Mouse (Mus musculus): ENCODE measurements around the gene Kmt5b.

Gene Kmt5b

GRCm38 (mm10) chr19:3767276-3767780 is at the start of gene Kmt5b:
Gene Kmt5b, plus strand, starts transcription at chr19:3767421.
- no peak for DNase-seq (ENCODE audit: low spot score)

DNA sequence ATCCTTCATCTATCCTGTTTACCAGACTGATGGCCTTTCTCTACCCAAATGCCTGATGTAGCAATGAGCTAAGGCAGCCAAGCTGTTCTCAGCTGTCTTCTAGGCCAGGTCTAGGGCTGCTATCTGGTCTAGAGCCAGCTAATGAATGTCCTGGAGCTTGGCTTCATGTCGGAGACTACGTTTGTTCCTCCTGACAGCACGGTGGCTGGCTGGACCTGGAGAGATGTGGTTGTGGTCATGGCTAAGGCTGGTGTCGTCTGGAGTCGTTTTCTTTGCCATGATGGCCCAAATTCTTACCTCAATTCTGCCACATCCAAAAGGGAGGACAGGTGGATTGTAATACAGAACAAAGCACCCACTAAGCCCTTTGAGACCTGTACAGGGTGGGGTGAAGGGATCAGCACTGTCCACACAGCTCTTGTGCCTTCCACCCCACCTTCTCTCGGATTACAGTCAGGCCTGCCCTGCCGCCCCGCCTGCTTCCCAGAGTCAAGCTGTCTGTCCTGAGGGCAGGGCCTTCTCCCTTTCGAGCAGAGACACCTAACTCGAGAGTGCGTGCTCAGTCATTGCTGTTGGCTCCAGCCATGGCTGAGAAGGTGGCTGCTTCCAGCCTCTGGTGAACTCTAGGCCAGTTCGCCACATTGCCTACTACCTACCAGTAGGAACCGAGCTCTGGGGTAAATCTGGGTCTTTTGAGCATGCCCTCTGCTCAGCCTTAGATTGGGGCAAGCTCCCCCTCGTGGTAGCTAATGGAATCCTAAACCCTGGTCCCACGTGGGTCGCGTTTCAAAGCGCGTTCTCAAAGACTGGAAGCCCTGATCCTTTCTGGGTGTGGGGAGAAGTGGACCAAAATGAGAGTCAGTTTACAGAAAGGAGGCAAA is 48.5 kb upstream of the Kmt5b start:
- peak; percentile 72 for DNase-seq (ENCODE audit: low spot score)

DNA sequence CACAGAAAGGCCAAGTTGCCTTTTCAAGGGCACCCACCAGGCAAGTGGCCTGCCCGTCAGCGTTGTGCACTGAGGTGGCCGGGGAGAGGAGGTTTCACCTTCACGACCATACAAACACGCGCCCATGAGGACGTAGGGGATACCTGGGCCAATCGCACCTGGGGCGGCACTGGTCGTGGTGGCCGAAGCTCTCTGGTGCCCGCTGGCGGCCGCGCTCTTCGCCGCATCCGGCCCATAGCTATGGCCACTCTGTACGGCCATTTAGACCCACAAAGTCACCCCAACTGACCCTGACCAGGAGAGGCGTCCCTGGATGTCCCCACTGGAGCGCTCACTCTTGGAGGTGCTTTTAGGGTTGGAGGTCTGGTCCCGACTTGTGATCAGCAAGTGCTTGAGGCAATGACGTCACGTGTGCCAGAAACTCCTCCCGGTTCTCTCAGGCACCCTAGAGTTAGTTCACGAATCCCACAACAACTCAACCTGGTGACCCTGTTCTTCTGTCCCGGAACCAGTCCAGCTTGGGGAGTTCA is 47.8 kb upstream of the Kmt5b start:
- DNase-seq (ENCODE audit: low spot score): peak; percentile 70

DNA sequence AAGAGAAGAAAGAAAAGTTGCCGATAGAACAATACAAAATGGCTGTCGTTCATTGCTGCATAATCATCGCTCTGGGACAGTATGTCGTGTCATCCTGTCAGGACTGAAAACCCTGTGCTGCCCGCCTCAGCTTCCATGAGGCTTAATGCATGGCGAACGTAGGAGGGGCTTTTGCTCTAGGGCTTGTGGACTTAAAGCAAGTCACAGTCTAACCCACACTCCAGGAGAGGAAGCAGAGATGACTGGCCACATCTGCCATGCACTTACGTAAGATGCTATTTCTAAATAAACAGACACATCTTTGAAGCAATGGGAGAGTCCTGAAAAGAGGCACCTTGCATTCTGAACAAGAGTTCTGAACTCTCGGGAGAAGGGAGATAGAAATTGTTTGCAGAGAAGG is 44.1 kb upstream of the Kmt5b start:
- no peak for DNase-seq (ENCODE audit: low spot score)

DNA sequence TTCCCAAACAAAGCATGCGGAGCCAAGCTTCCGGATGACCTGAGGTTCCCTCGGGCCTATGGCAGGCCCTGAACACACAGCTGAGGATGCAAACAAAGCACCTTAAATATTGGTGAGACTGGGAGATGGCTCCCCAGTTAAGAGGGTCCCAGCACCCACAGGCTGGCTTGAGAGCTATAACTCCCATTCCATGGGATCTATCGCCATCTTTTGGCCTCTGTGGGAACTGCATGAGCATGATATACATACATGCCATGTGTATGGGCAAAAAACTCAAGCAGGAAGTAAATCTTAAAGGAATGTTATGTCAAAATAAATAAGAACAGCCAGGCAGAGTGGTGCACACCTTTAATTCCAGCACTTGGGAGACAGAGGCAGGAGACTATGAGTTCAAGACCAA is 43.3 kb upstream of the Kmt5b start:
- DNase-seq (ENCODE audit: low spot score): no peak

DNA sequence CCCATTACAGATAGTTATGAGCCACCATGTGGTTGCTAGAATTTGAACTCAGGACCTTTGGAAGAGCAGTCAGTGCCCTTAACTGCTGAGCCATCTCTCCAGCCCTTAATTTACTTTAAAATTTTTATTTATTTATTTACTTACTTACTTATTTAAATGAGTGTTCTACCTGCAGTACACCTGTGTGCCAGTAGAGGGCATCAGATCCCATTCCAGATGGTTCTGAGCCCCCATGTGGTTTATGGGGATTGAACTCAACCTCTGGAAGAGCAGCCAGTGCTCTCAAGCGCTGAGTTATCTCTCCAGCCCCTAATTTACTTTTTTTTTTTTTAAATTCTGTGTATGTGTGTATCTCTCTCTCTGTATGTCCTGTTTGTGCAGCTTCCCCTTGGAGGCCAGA is 42.4 kb upstream of the Kmt5b start:
- peak; percentile 63 for DNase-seq (ENCODE audit: low spot score)

- no peak for DNase-seq (ENCODE audit: low spot score)
Measured at GRCm38 (mm10) chr19:3728901-3729300, 38.3 kb upstream of the Kmt5b start.

- DNase-seq (ENCODE audit: low spot score): no peak
Measured at GRCm38 (mm10) chr19:3730781-3731646, 36.2 kb upstream of the Kmt5b start.

GRCm38 (mm10) chr19:3736001-3736400 is 31.2 kb upstream of the Kmt5b start:
- DNase-seq (ENCODE audit: low spot score): no peak

DNA sequence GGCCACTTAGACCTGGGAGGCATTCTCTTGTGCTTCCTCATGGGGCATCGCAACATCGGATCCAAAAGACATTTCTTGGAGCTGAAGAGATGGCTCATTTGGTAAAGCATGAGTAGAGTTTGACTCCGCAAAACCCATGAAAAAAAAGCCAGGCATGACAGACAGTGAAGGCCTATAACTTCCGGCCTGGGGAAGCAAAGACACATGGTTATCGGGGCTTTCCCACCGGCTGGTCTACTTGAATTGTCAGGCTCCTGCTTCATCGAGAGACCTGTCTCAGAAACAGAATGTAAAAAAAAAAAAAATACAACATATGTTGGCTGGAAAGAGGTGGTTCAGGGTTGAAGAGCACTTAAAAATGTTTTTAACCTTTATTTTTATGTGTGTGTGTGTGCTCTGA is 27.6 kb upstream of the Kmt5b start:
- DNase-seq (ENCODE audit: low spot score): no peak

GRCm38 (mm10) chr19:3742716-3743115 is 24.5 kb upstream of the Kmt5b start:
- DNase-seq (ENCODE audit: low spot score): no peak

- DNase-seq (ENCODE audit: low spot score): no peak
Measured at GRCm38 (mm10) chr19:3743362-3743761, 23.9 kb upstream of the Kmt5b start.

- peak; percentile 26 for DNase-seq (ENCODE audit: low spot score)
Measured at GRCm38 (mm10) chr19:3743851-3744512, 23.2 kb upstream of the Kmt5b start.

DNA sequence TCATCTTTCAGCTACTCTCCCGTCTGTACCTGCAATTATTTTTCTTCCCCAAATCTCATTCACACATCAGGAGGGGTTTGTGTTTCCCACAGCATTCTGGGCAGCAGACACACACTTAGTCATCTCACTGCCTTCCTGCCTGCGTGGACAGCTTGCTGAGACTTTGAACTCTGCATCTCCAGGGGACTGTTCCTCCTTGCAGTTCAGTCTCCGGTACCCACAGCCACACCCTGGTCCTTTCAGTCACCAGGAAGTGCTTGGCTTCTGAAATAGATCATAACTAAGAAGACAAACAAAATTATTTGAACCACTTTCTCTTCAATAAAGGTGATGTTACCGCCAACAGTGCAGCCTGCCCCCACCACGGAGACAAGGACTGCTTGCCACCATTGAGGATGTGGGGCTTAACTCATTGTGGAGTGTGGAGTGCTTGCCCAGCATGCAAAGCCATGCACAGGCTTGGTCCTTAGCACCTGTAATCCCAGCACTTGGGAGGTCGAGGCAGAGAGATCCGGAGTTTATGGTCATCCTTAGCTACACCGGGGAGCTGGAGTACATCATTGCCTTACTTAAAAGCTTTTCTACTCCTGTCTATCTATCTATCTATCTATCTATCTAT is 14.5 kb upstream of the Kmt5b start:
- no peak for DNase-seq (ENCODE audit: low spot score)

GRCm38 (mm10) chr19:3753240-3753633 is 14.0 kb upstream of the Kmt5b start:
- DNase-seq (ENCODE audit: low spot score): no peak

GRCm38 (mm10) chr19:3753738-3754137 is 13.5 kb upstream of the Kmt5b start:
- no peak for DNase-seq (ENCODE audit: low spot score)

- no peak for DNase-seq (ENCODE audit: low spot score)
Measured at GRCm38 (mm10) chr19:3757861-3758260, 9.4 kb upstream of the Kmt5b start.

DNA sequence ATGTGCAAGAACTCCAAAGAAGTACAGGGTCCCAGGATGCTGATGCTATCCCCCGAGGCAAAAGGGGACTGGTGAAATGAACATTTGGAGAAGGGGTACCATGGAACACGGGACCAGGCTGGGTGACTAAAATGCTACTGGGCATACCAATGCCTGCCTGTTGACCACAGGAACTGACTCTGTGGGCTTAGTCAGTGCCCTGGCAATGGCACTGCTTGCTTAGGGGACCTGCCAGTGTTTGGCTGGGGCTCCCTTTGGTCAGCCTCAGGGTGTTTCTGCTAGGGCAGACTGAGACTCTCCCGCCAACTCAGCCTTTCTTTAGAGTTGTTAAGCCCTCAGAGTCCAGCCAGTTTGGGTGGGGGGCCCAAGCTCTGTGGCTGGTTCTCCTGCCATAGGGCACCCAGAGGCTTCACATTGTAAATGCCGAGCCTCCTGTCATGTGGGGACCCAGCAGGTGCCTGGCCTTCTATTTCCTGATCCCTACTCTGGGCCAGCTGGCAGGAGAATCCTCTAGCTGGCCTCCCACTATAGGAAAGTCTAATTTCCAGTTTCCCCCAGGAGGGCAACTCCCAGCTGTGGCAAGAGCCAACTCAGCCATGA is 1.9 kb upstream of the Kmt5b start:
- DNase-seq (ENCODE audit: low spot score): no peak

GRCm38 (mm10) chr19:3766378-3766777 is 843 bp upstream of the Kmt5b start:
- no peak for DNase-seq (ENCODE audit: low spot score)

GRCm38 (mm10) chr19:3767781-3768696 is 818 bp downstream of the Kmt5b start:
- peak; percentile 89 for DNase-seq (ENCODE audit: low spot score)

Data from urinary bladder, postnatal 25 days (tissue).